Mouse (Mus musculus): ENCODE results near the gene Prickle4. TPM values are rescaled to one million over a fixed set of nuclear protein-coding genes. Genes with fewer than 3 reads are reported as not detected.

Gene Prickle4
- polyA plus RNA-seq, 1 experiment from 2014 or later: 0.68 TPM

DNA sequence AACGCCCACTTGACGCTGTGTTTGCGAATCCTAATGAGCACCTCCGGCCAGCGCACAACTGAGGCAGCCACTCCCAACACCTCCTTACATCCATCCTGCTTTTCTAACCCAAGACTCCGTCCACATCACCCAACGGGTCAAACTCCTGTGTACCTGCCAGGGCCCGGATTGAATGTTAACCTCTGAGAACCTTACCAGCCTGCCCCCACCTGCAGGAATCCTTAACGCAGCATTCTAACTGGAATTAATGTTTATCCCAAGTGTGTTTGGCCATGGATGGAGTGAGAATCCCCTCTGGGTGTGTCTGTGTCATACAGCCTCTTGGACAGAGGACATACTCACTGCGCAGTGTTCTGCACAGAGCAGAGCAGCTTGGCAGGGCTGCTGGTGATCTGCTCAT lies 3.6 kb upstream of the Prickle4 start:
- Histone ChIP-seq H3K9me3 (ENCODE audit: control insufficient read depth, low read length) (no peaks in the 10 kb centered on the region), H3K4me2 (ENCODE audit: low read depth, low read length) (no peak overlapping the region), H3K9ac (replicated peaks; ENCODE audit: low read depth, low read length) (no peak overlapping the region), H3K36me3 (ENCODE audit: control insufficient read depth, insufficient read depth, low read length) (peaks cover 6% of the 10 kb centered on the region; the same call in 1 of the 2 replicates), H3K4me3 (ENCODE audit: low read depth, low read length) (no peak overlapping the region), H3K27me3 (ENCODE audit: control insufficient read depth, insufficient read depth, low read length) (no peaks in the 10 kb centered on the region; the same call in 1 of the 2 replicates), H3K27ac (ENCODE audit: low read depth, low read length) (no peak overlapping the region), H3K4me1 (ENCODE audit: control insufficient read depth, insufficient read depth, low read length) (peaks cover 8% of the 10 kb centered on the region)
- ATAC-seq (ENCODE audit: low read depth): no peak
- WGBS: 93% methylated on average over 10 of the region's 10 CpGs

- no peaks in the 10 kb centered on the region for H3K9me3 ChIP-seq (ENCODE audit: control insufficient read depth, low read length)
- H3K36me3 ChIP-seq (ENCODE audit: control insufficient read depth, insufficient read depth, low read length): no peaks in the 10 kb centered on the region
- H3K4me2 ChIP-seq (ENCODE audit: low read depth, low read length): peak overlapping the region; percentile 78
- 0% methylated on average over 13 of the region's 23 CpGs for WGBS
- ATAC-seq (ENCODE audit: low read depth): peak; percentile 28
- peak overlapping the region; percentile 69 for H3K27ac ChIP-seq (ENCODE audit: low read depth, low read length)
- peak overlapping the region; percentile 61 for H3K4me3 ChIP-seq (ENCODE audit: low read depth, low read length)
- no peaks in the 10 kb centered on the region for H3K27me3 ChIP-seq (ENCODE audit: control insufficient read depth, insufficient read depth, low read length)
- H3K9ac ChIP-seq (replicated peaks; ENCODE audit: low read depth, low read length): peak overlapping the region; percentile 83
- peaks cover 8% of the 10 kb centered on the region for H3K4me1 ChIP-seq (ENCODE audit: control insufficient read depth, insufficient read depth, low read length)
These were observed 788 bp upstream of the Prickle4 start for GRCm38 (mm10) chr17:47695337-47695710.

GRCm38 (mm10) chr17:47694442-47694502 lies 264 bp downstream of the Prickle4 start, which contains the start of gene Gm21981:
Gene Gm21981 (minus strand): TSS chr17:47694455.
- Histone ChIP-seq H3K27me3 (ENCODE audit: control insufficient read depth, insufficient read depth, low read length) (no peaks in the 10 kb centered on the region), H3K9me3 (ENCODE audit: control insufficient read depth, low read length) (no peaks in the 10 kb centered on the region), H3K4me1 (ENCODE audit: control insufficient read depth, insufficient read depth, low read length) (peaks cover 8% of the 10 kb centered on the region), H3K4me3 (ENCODE audit: low read depth, low read length) (peak within 1 kb of the TSS; percentile 61), H3K4me2 (ENCODE audit: low read depth, low read length) (peak within 1 kb of the TSS; percentile 78), H3K36me3 (ENCODE audit: control insufficient read depth, insufficient read depth, low read length) (no peaks in the 10 kb centered on the region), H3K27ac (ENCODE audit: low read depth, low read length) (peak within 1 kb of the TSS; percentile 69), H3K9ac (replicated peaks; ENCODE audit: low read depth, low read length) (peak within 1 kb of the TSS; percentile 83)
- WGBS: 0% methylated on average over 3 of the region's 3 CpGs
- ATAC-seq (ENCODE audit: low read depth): no peak

GRCm38 (mm10) chr17:47693671-47694441 lies 680 bp downstream of the Prickle4 start:
- peak overlapping the region; percentile 78 for H3K4me2 ChIP-seq (ENCODE audit: low read depth, low read length)
- H3K9me3 ChIP-seq (ENCODE audit: control insufficient read depth, low read length): no peaks in the 10 kb centered on the region
- H3K36me3 ChIP-seq (ENCODE audit: control insufficient read depth, insufficient read depth, low read length): no peaks in the 10 kb centered on the region
- ATAC-seq (ENCODE audit: low read depth): no peak; the same call in 1 of the 2 replicates
- peak overlapping the region; percentile 83 for H3K9ac ChIP-seq (replicated peaks; ENCODE audit: low read depth, low read length)
- peak overlapping the region; percentile 61 for H3K4me3 ChIP-seq (ENCODE audit: low read depth, low read length)
- no peaks in the 10 kb centered on the region for H3K27me3 ChIP-seq (ENCODE audit: control insufficient read depth, insufficient read depth, low read length)
- 28% methylated on average over 13 of the region's 13 CpGs for WGBS
- H3K27ac ChIP-seq (ENCODE audit: low read depth, low read length): no peak overlapping the region
- H3K4me1 ChIP-seq (ENCODE audit: control insufficient read depth, insufficient read depth, low read length): peaks cover 8% of the 10 kb centered on the region

- Histone ChIP-seq H3K27ac (ENCODE audit: low read depth, low read length) (no peak overlapping the region), H3K9me3 (ENCODE audit: control insufficient read depth, low read length) (no peaks in the 10 kb centered on the region), H3K27me3 (ENCODE audit: control insufficient read depth, insufficient read depth, low read length) (no peaks in the 10 kb centered on the region), H3K36me3 (ENCODE audit: control insufficient read depth, insufficient read depth, low read length) (no peaks in the 10 kb centered on the region), H3K4me1 (ENCODE audit: control insufficient read depth, insufficient read depth, low read length) (peaks cover 16% of the 10 kb centered on the region), H3K9ac (replicated peaks; ENCODE audit: low read depth, low read length) (no peak overlapping the region), H3K4me2 (ENCODE audit: low read depth, low read length) (no peak overlapping the region), H3K4me3 (ENCODE audit: low read depth, low read length) (no peak overlapping the region)
- ATAC-seq (ENCODE audit: low read depth): no peak
- WGBS: 92% methylated on average over 3 of the region's 3 CpGs
These were observed 2.9 kb downstream of the Prickle4 start for GRCm38 (mm10) chr17:47691650-47692049.

DNA sequence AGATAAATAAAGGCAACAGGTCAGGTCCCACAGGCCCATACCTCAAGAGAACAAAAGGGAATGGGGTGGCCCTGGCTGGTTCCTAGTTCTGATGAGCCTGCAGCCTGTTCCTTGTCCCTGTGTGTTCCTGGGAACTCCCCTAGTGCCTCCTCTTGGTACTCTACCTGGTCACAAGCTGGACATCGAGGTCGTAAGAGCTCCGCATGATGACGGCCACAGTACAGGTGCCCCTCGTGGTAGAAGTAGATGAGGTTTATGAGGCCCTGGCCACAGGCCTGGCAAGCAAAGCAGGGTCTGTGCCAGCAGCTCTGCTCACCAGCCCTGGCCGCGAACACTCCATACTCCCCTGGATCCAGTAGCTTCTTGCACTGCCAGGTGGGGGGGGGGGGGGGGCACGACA lies 4.6 kb downstream of the Prickle4 start:
- no peak for ATAC-seq (ENCODE audit: low read depth)
- Histone ChIP-seq H3K4me1 (ENCODE audit: control insufficient read depth, insufficient read depth, low read length) (peaks cover 13% of the 10 kb centered on the region), H3K27ac (ENCODE audit: low read depth, low read length) (no peak overlapping the region), H3K9ac (replicated peaks; ENCODE audit: low read depth, low read length) (peak overlapping the region; percentile 78; the same call in 1 of the 2 replicates), H3K27me3 (ENCODE audit: control insufficient read depth, insufficient read depth, low read length) (no peaks in the 10 kb centered on the region), H3K4me3 (ENCODE audit: low read depth, low read length) (no peak overlapping the region; the same call in 1 of the 2 replicates), H3K4me2 (ENCODE audit: low read depth, low read length) (peak overlapping the region; percentile 90), H3K36me3 (ENCODE audit: control insufficient read depth, insufficient read depth, low read length) (no peaks in the 10 kb centered on the region; the same call in 1 of the 2 replicates), H3K9me3 (ENCODE audit: control insufficient read depth, low read length) (no peaks in the 10 kb centered on the region)
- 77% methylated on average over 7 of the region's 8 CpGs for WGBS

- peak within 1 kb of the TSS; percentile 90 for H3K4me2 ChIP-seq (ENCODE audit: low read depth, low read length)
- H3K9ac ChIP-seq (replicated peaks; ENCODE audit: low read depth, low read length): peak within 1 kb of the TSS; percentile 78
- H3K9me3 ChIP-seq (ENCODE audit: control insufficient read depth, low read length): no peaks in the 10 kb centered on the region
- no peaks in the 10 kb centered on the region for H3K27me3 ChIP-seq (ENCODE audit: control insufficient read depth, insufficient read depth, low read length)
- ATAC-seq (ENCODE audit: low read depth): peak; percentile 68
- H3K27ac ChIP-seq (ENCODE audit: low read depth, low read length): peak within 1 kb of the TSS; percentile 87
- 1% methylated on average over 56 of the region's 58 CpGs for WGBS
- peaks cover 3% of the 10 kb centered on the region; the same call in 1 of the 2 replicates for H3K36me3 ChIP-seq (ENCODE audit: control insufficient read depth, insufficient read depth, low read length)
- peak within 1 kb of the TSS; percentile 70 for H3K4me3 ChIP-seq (ENCODE audit: low read depth, low read length)
- H3K4me1 ChIP-seq (ENCODE audit: control insufficient read depth, insufficient read depth, low read length): peaks cover 8% of the 10 kb centered on the region
These were observed 5.6 kb downstream of the Prickle4 start, which contains the start of gene Frs3 for GRCm38 (mm10) chr17:47688608-47689575. Gene Frs3 (plus strand): TSS chr17:47689030.

DNA sequence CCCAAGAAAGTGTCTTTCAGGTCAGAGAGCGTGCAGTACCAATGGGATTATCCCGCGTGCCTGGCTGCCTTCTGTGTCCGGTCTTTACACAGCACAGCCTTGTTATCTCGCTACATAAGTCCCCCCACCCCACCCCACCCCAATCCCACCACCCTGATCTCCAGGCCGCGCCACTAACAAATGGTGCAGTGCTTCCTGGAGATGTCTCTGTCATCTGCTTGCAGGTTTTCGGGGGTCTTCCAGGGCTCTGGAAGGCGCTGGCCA lies 6.3 kb downstream of the Prickle4 start, which contains the start of gene Tomm6:
Gene Tomm6, minus strand, starts transcription at position 43 of the 264 bp plus-strand sequence.
- H3K9ac ChIP-seq (replicated peaks; ENCODE audit: low read depth, low read length): peak within 1 kb of the TSS; percentile 78
- no peak for ATAC-seq (ENCODE audit: low read depth)
- WGBS: 0% methylated on average over 9 of the region's 9 CpGs
- no peaks in the 10 kb centered on the region for H3K27me3 ChIP-seq (ENCODE audit: control insufficient read depth, insufficient read depth, low read length)
- H3K9me3 ChIP-seq (ENCODE audit: control insufficient read depth, low read length): no peaks in the 10 kb centered on the region
- H3K27ac ChIP-seq (ENCODE audit: low read depth, low read length): peak within 1 kb of the TSS; percentile 87
- peaks cover 8% of the 10 kb centered on the region for H3K4me1 ChIP-seq (ENCODE audit: control insufficient read depth, insufficient read depth, low read length)
- peaks cover 3% of the 10 kb centered on the region; the same call in 1 of the 2 replicates for H3K36me3 ChIP-seq (ENCODE audit: control insufficient read depth, insufficient read depth, low read length)
- peak within 1 kb of the TSS; percentile 90 for H3K4me2 ChIP-seq (ENCODE audit: low read depth, low read length)
- peak within 1 kb of the TSS; percentile 70 for H3K4me3 ChIP-seq (ENCODE audit: low read depth, low read length)

Data from neural tube, embryonic 14.5 days (tissue).